In genomic region chr19:4616546-4616945, GRCm38 (mm10) we compare ENCODE assay signal across 9 mouse cellular contexts. TPM values are rescaled to one million over a fixed set of nuclear protein-coding genes. Genes with fewer than 3 reads are reported as not detected.
DNase-seq lines count a peak whose midpoint lies in the region; ATAC-seq and TF ChIP-seq lines count a peak whose summit lies in the region.
"Had no signal": no experiment of that assay in that cellular context is flagged by ENCODE, and none has a peak within 500 bp of the region (broad histone marks: within the 10 kb centered on the region; RNA-seq: fewer than 3 reads in every experiment).

No protein-coding gene starts in this region.

- H3K9ac ChIP-seq in forebrain, embryonic 16.5 days (replicated peaks; ENCODE audit: low read depth, low read length) = no peak overlapping the region
- H3K9ac ChIP-seq in liver, embryonic 14.5 days (replicated peaks) = no peak overlapping the region
- no peak overlapping the region for H3K9ac ChIP-seq in liver, postnatal 0 days (replicated peaks)
- no peak overlapping the region; the same call in 1 of the 2 replicates for H3K9ac ChIP-seq in forebrain, embryonic 12.5 days
- H3K9ac ChIP-seq in limb, embryonic 14.5 days (ENCODE audit: low read depth, low read length, severe bottlenecking) = 0 out of 2 replicates have a peak overlapping the region, but pooled peaks have one; percentile 92

- no peak for DNase-seq in forebrain, embryonic 10.5 days (ENCODE audit: extremely low spot score, low spot score)
- DNase-seq in liver, embryonic 14.5 days (ENCODE audit: low read depth in 3 of 3, low spot score in 3 of 3) = no peak
- DNase-seq in liver, postnatal 0 days = no peak
- no peak for DNase-seq in limb, embryonic 14.5 days (ENCODE audit: low spot score)
- no peak for DNase-seq in spleen, postnatal 10 days (ENCODE audit: low spot score in 2 of 2)
- DNase-seq: heart, postnatal 4 days had no signal

- peaks cover 58% of the 10 kb centered on the region for H3K4me1 ChIP-seq in forebrain, embryonic 10.5 days
- peaks cover 32% of the 10 kb centered on the region for H3K4me1 ChIP-seq in forebrain, embryonic 16.5 days (replicated peaks; ENCODE audit: control insufficient read depth, insufficient read depth, low read length)
- H3K4me1 ChIP-seq in liver, embryonic 14.5 days (replicated peaks; ENCODE audit: control insufficient read depth in 2 of 2, insufficient read depth in 2 of 2, low read length in 1 of 2) = peaks cover 4 to 9% of the 10 kb centered on the region in 2 experiments; a peak in 3 of 4 replicates
- peaks cover 19% of the 10 kb centered on the region for H3K4me1 ChIP-seq in liver, postnatal 0 days (ENCODE audit: insufficient read depth)
- H3K4me1 ChIP-seq in forebrain, embryonic 12.5 days = peaks cover 36% of the 10 kb centered on the region
- H3K4me1 ChIP-seq in limb, embryonic 14.5 days (ENCODE audit: control insufficient read depth, insufficient read depth, low read length) = peaks cover 12% of the 10 kb centered on the region; the same call in 1 of the 2 replicates

- peaks cover 17% of the 10 kb centered on the region for H3K27me3 ChIP-seq in forebrain, embryonic 10.5 days (ENCODE audit: poor library complexity, severe bottlenecking)
- no peaks in the 10 kb centered on the region for H3K27me3 ChIP-seq in forebrain, embryonic 16.5 days (replicated peaks; ENCODE audit: control insufficient read depth, insufficient read depth, low read length)
- H3K27me3 ChIP-seq in liver, embryonic 14.5 days (ENCODE audit: control insufficient read depth, insufficient read depth, low read length) = peaks cover 5% of the 10 kb centered on the region
- no peaks in the 10 kb centered on the region for H3K27me3 ChIP-seq in liver, postnatal 0 days (ENCODE audit: insufficient read depth, low read length)
- peaks cover 4% of the 10 kb centered on the region; the same call in 1 of the 2 replicates for H3K27me3 ChIP-seq in forebrain, embryonic 12.5 days
- H3K27me3 ChIP-seq in limb, embryonic 14.5 days (ENCODE audit: control insufficient read depth, insufficient read depth, low read length) = no peaks in the 10 kb centered on the region

- H3K4me3 ChIP-seq in forebrain, embryonic 10.5 days = peak overlapping the region; percentile 97
- H3K4me3 ChIP-seq in forebrain, embryonic 16.5 days (replicated peaks; ENCODE audit: low read length) = no peak overlapping the region
- H3K4me3 ChIP-seq in liver, embryonic 14.5 days (ENCODE audit: insufficient read depth in 1 of 2, low read depth in 2 of 2, low read length in 2 of 2) = no peak overlapping the region
- H3K4me3 ChIP-seq in liver, postnatal 0 days (ENCODE audit: low read depth, low read length) = no peak overlapping the region
- peak overlapping the region; percentile 96; the same call in 1 of the 2 replicates for H3K4me3 ChIP-seq in forebrain, embryonic 12.5 days (replicated peaks)
- H3K4me3 ChIP-seq in limb, embryonic 14.5 days (replicated peaks; ENCODE audit: low read length) = 0 out of 2 replicates have a peak overlapping the region, but pooled peaks have one; percentile 88

- H3K4me2 ChIP-seq in forebrain, embryonic 16.5 days (ENCODE audit: low read length) = no peak overlapping the region
- peak overlapping the region; percentile 94 for H3K4me2 ChIP-seq in liver, embryonic 14.5 days (ENCODE audit: low read depth)
- H3K4me2 ChIP-seq in liver, postnatal 0 days (ENCODE audit: low read depth, low read length) = no peak overlapping the region
- peak overlapping the region; percentile 85 for H3K4me2 ChIP-seq in forebrain, embryonic 12.5 days
- H3K4me2 ChIP-seq in limb, embryonic 14.5 days (replicated peaks; ENCODE audit: low read depth, low read length, severe bottlenecking) = 0 out of 2 replicates have a peak overlapping the region, but pooled peaks have one; percentile 77

- peak overlapping the region; percentile 99; the same call in 1 of the 2 replicates for H3K27ac ChIP-seq in forebrain, embryonic 10.5 days
- H3K27ac ChIP-seq in forebrain, embryonic 16.5 days (ENCODE audit: low read length) = no peak overlapping the region
- H3K27ac ChIP-seq in liver, embryonic 14.5 days = no peak overlapping the region
- no peak overlapping the region for H3K27ac ChIP-seq in liver, postnatal 0 days (ENCODE audit: low read depth)
- H3K27ac ChIP-seq in forebrain, embryonic 12.5 days = 0 out of 2 replicates have a peak overlapping the region, but pooled peaks have one; percentile 94
- H3K27ac ChIP-seq in limb, embryonic 14.5 days (replicated peaks; ENCODE audit: low read depth, low read length) = peak overlapping the region; percentile 84; the same call in 1 of the 2 replicates

- no peak for TF ChIP-seq EP300 in liver, embryonic 14.5 days (IDR thresholded peaks at IDR 0.05; ENCODE audit: low read depth)
- TF ChIP-seq EP300 in liver, postnatal 0 days (IDR thresholded peaks at IDR 0.05; ENCODE audit: low read depth) = no peak

- ATAC-seq in forebrain, embryonic 16.5 days = no peak
- no peak for ATAC-seq in liver, embryonic 14.5 days (ENCODE audit: insufficient read depth)
- no peak for ATAC-seq in liver, postnatal 0 days
- ATAC-seq in forebrain, embryonic 12.5 days (ENCODE audit: low FRiP score) = no peak
- no peak for ATAC-seq in limb, embryonic 14.5 days (ENCODE audit: low FRiP score, low read depth)
- ATAC-seq in inflammation-experienced regulatory T-cells, adult 6 months = no peak

- TF ChIP-seq CTCF in liver, embryonic 14.5 days (IDR thresholded peaks at IDR 0.05; ENCODE audit: low read depth) = no peak
- no peak for TF ChIP-seq CTCF in liver, postnatal 0 days (IDR thresholded peaks at IDR 0.05; ENCODE audit: low read depth)

- H3K9me3 ChIP-seq in forebrain, embryonic 10.5 days = no peaks in the 10 kb centered on the region
- no peaks in the 10 kb centered on the region for H3K9me3 ChIP-seq in forebrain, embryonic 16.5 days (ENCODE audit: control insufficient read depth, low read length)
- H3K9me3 ChIP-seq in liver, embryonic 14.5 days (ENCODE audit: control insufficient read depth, low read length) = no peaks in the 10 kb centered on the region
- no peaks in the 10 kb centered on the region for H3K9me3 ChIP-seq in liver, postnatal 0 days (ENCODE audit: low read length)
- no peaks in the 10 kb centered on the region for H3K9me3 ChIP-seq in forebrain, embryonic 12.5 days
- H3K9me3 ChIP-seq in limb, embryonic 14.5 days (ENCODE audit: control insufficient read depth, low read length) = no peaks in the 10 kb centered on the region

- 55% methylated on average over 4 of the region's 4 CpGs for WGBS in forebrain, embryonic 10.5 days
- 44% methylated on average over 4 of the region's 4 CpGs for WGBS in forebrain, embryonic 16.5 days
- whole genome bisulfite sequencing in liver, embryonic 14.5 days (ENCODE audit: insufficient replicate concordance) = 40% methylated on average over 4 of the region's 4 CpGs
- WGBS in liver, postnatal 0 days (ENCODE audit: insufficient replicate concordance) = 38% methylated on average over 4 of the region's 4 CpGs
- WGBS in forebrain, embryonic 12.5 days = 45% methylated on average over 4 of the region's 4 CpGs
- WGBS in limb, embryonic 14.5 days = 24% methylated on average over 4 of the region's 4 CpGs

- peaks cover 45% of the 10 kb centered on the region for H3K36me3 ChIP-seq in forebrain, embryonic 10.5 days (replicated peaks)
- peaks cover 8% of the 10 kb centered on the region; the same call in 1 of the 2 replicates for H3K36me3 ChIP-seq in forebrain, embryonic 16.5 days (ENCODE audit: control insufficient read depth, insufficient read depth)
- H3K36me3 ChIP-seq in liver, embryonic 14.5 days (replicated peaks; ENCODE audit: control insufficient read depth, insufficient read depth, low read depth) = no peaks in the 10 kb centered on the region
- H3K36me3 ChIP-seq in liver, postnatal 0 days (replicated peaks; ENCODE audit: insufficient read depth, low read length) = peaks cover 39% of the 10 kb centered on the region
- peaks cover 35% of the 10 kb centered on the region for H3K36me3 ChIP-seq in forebrain, embryonic 12.5 days (replicated peaks)
- peaks cover 41% of the 10 kb centered on the region for H3K36me3 ChIP-seq in limb, embryonic 14.5 days (ENCODE audit: control insufficient read depth, insufficient read depth, low read length)

- no peak for TF ChIP-seq POLR2A in limb, embryonic 14.5 days (IDR thresholded peaks at IDR 0.05; ENCODE audit: borderline replicate concordance, extremely low read depth, insufficient read depth, insufficient read length)

RNA-seq across cellular contexts. Expression of gene Lrfn4, which starts 1.1 kb away (rescaled TPM):
- 5.0 and 5.7 TPM in 2 replicates for polyA plus RNA-seq in forebrain, embryonic 10.5 days (2016; fragmentation: Nextera tagmentation; extraction: Ambion mirVana)
- 8.9 and 9.2 TPM in 2 replicates for polyA plus RNA-seq in forebrain, embryonic 16.5 days (2015; fragmentation: Nextera tagmentation; extraction: Ambion mirVana)
- 2.1 and 2.6 TPM in 2 replicates for polyA plus RNA-seq in liver, embryonic 14.5 days (2012; rRNA removed)
- polyA plus RNA-seq in liver, embryonic 14.5 days (2014; fragmentation: Nextera tagmentation; extraction: Ambion mirVana) = 0.42 and 0.64 TPM in 2 replicates
- 0.15 and 0.21 TPM in 2 replicates for polyA plus RNA-seq in liver, postnatal 0 days (2015; fragmentation: Nextera tagmentation; extraction: Ambion mirVana)
- polyA plus RNA-seq in forebrain, embryonic 12.5 days (2016; fragmentation: Nextera tagmentation; extraction: Ambion mirVana) = 11.4 and 13.3 TPM in 2 replicates
- polyA plus RNA-seq in limb, embryonic 14.5 days (2012; rRNA removed) = 49.0 and 75.9 TPM in 2 replicates
- 9.5 and 12.8 TPM in 2 replicates for polyA plus RNA-seq in limb, embryonic 14.5 days (2014; fragmentation: Nextera tagmentation; extraction: Ambion mirVana)
- polyA plus RNA-seq in inflammation-experienced regulatory T-cells, adult 6 months (2017; shearing (Covaris generic)) = under 1 TPM in 1 of 3 experiments, not detected in 2; 0.18 TPM

RNA-seq across cellular contexts. Expression of gene Rce1, which starts 8.9 kb away (rescaled TPM):
- polyA plus RNA-seq in forebrain, embryonic 10.5 days (2016; fragmentation: Nextera tagmentation; extraction: Ambion mirVana) = 84.3 and 84.9 TPM in 2 replicates
- polyA plus RNA-seq in forebrain, embryonic 16.5 days (2015; fragmentation: Nextera tagmentation; extraction: Ambion mirVana) = 53.8 and 59.0 TPM in 2 replicates
- polyA plus RNA-seq in liver, embryonic 14.5 days (2012; rRNA removed) = 20.0 and 26.7 TPM in 2 replicates
- 23.6 and 25.2 TPM in 2 replicates for polyA plus RNA-seq in liver, embryonic 14.5 days (2014; fragmentation: Nextera tagmentation; extraction: Ambion mirVana)
- 16.6 and 17.3 TPM in 2 replicates for polyA plus RNA-seq in liver, postnatal 0 days (2015; fragmentation: Nextera tagmentation; extraction: Ambion mirVana)
- 57.8 and 63.0 TPM in 2 replicates for polyA plus RNA-seq in forebrain, embryonic 12.5 days (2016; fragmentation: Nextera tagmentation; extraction: Ambion mirVana)
- polyA plus RNA-seq in limb, embryonic 14.5 days (2012; rRNA removed) = 90.2 and 145 TPM in 2 replicates
- 61.5 and 66.1 TPM in 2 replicates for polyA plus RNA-seq in limb, embryonic 14.5 days (2014; fragmentation: Nextera tagmentation; extraction: Ambion mirVana)
- polyA plus RNA-seq in inflammation-experienced regulatory T-cells, adult 6 months (2017; shearing (Covaris generic)) = 10 to 100 TPM; 41.4 to 48.1 (median 42.1) TPM

Comparison
In these comparisons a context has a peak if more than half of its experiments do, and no peak if none do; other contexts are left out.
1. H3K27ac ChIP-seq: peak in forebrain, embryonic 10.5 days (single experiment), forebrain, embryonic 12.5 days (single experiment) and limb, embryonic 14.5 days (single experiment); none in forebrain, embryonic 16.5 days (single experiment), liver, embryonic 14.5 days (single experiment) and liver, postnatal 0 days (single experiment).
2. H3K4me3 ChIP-seq: peak in forebrain, embryonic 10.5 days (single experiment), forebrain, embryonic 12.5 days (single experiment) and limb, embryonic 14.5 days (single experiment); none in forebrain, embryonic 16.5 days (single experiment), liver, embryonic 14.5 days (0 of 2) and liver, postnatal 0 days (single experiment).
3. H3K4me2 ChIP-seq: peak in liver, embryonic 14.5 days (single experiment), forebrain, embryonic 12.5 days (single experiment) and limb, embryonic 14.5 days (single experiment); none in forebrain, embryonic 16.5 days (single experiment) and liver, postnatal 0 days (single experiment).